Mouse (Mus musculus) splenic B cell, adult 2 months (primary cell): Measurements from ENCODE around the gene Hoxb2.

Experiments
- DNase-seq: peaks from one replicate; pipeline ENCODE4 v3.0.0-alpha.2; 2011; ENCODE audit warnings: low read depth, low spot score
- H3K27me3 ChIP-seq: 2 replicates; pipeline ENCODE4 v1.6.1; 2012; ENCODE audit warnings: mild to moderate bottlenecking, low read length, moderate library complexity, mixed read lengths; ENCODE audit not compliant: control insufficient read depth, poor library complexity, insufficient read depth, severe bottlenecking
- H3K36me3 ChIP-seq: 2 replicates; pipeline ENCODE4 v1.6.1; 2012; ENCODE audit warnings: mild to moderate bottlenecking, low read length, moderate library complexity, mixed read lengths; ENCODE audit not compliant: control insufficient read depth, poor library complexity, insufficient read depth, severe bottlenecking

The Hoxb2 gene

GRCm38 (mm10) chr11:96322738-96323137 is 27.6 kb upstream of the Hoxb2 start:
- no peak for DNase-seq
- Histone ChIP-seq H3K36me3 (no peaks in the 10 kb centered on the region), H3K27me3 (no peaks in the 10 kb centered on the region; the same call in 1 of the 2 replicates)

- Histone ChIP-seq H3K36me3 (no peaks in the 10 kb centered on the region), H3K27me3 (no peaks in the 10 kb centered on the region; the same call in 1 of the 2 replicates)
- DNase-seq, result no peak
These were observed 27.2 kb upstream of the Hoxb2 start, which contains the start of gene Hoxb3 for GRCm38 (mm10) chr11:96323154-96323553. Gene Hoxb3, plus strand, starts transcription at chr11:96323326.

GRCm38 (mm10) chr11:96324125-96324524 is 26.2 kb upstream of the Hoxb2 start:
- no peak for DNase-seq
- no peaks in the 10 kb centered on the region for H3K36me3 ChIP-seq

DNA sequence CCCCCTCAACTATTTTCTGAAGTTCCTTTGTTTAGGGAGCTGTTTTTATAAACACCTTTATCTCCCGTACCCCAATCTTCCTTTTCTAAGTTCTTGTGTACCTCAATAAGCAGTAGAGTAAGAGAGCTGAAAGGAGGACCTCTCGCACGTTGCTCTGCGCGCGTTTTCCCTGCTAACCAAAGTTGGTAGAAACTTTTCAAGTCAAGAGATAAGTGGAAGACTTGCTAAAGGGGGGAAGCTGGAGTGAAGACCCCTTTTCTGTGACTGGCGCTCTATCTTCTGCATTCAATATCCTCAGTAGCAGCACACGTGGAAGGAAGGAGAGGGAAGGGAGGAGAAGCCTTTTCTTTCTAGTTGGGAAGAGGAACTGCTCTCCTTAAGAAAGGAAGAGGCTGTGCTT is 25.4 kb upstream of the Hoxb2 start:
- H3K36me3 ChIP-seq, result no peaks in the 10 kb centered on the region
- no peak for DNase-seq

More at GRCm38 (mm10) chr11:96324125-96324524, 26.2 kb upstream of the Hoxb2 start:
- H3K27me3 ChIP-seq, result no peaks in the 10 kb centered on the region; the same call in 1 of the 2 replicates

GRCm38 (mm10) chr11:96325747-96326212 is 24.5 kb upstream of the Hoxb2 start:
- H3K27me3 ChIP-seq, result no peaks in the 10 kb centered on the region; the same call in 1 of the 2 replicates
- no peak for DNase-seq
- H3K36me3 ChIP-seq, result no peaks in the 10 kb centered on the region

More for the DNA sequence above, 25.4 kb upstream of the Hoxb2 start:
- H3K27me3 ChIP-seq, result no peaks in the 10 kb centered on the region; the same call in 1 of the 2 replicates

DNA sequence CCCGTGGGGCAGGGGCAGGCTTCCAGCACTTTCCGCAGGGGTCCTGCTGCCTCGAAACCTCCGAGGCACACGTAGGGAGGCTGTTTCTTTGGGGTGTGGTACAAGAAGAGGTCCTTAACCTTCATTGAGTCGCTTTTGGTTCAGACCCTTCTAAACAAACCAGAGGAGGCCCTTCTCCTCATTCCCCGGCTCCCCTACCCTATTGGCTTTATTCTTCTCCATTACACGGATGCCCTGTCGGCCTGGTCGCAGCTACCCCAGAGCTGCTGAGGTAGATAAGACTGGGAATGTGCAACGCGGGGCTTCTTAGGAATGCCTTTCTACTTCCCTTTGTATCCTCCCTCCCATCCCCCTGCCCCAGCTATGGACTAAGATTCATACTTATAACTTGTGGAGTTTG is 23.6 kb upstream of the Hoxb2 start:
- no peaks in the 10 kb centered on the region; the same call in 1 of the 2 replicates for H3K27me3 ChIP-seq
- no peak for DNase-seq

GRCm38 (mm10) chr11:96327122-96327521 is 23.2 kb upstream of the Hoxb2 start:
- no peaks in the 10 kb centered on the region for H3K36me3 ChIP-seq
- DNase-seq, result no peak

More for the DNA sequence above, 23.6 kb upstream of the Hoxb2 start:
- H3K36me3 ChIP-seq, result no peaks in the 10 kb centered on the region

GRCm38 (mm10) chr11:96327750-96328149 is 22.6 kb upstream of the Hoxb2 start:
- Histone ChIP-seq H3K36me3 (no peaks in the 10 kb centered on the region), H3K27me3 (no peaks in the 10 kb centered on the region)
- no peak for DNase-seq

More at GRCm38 (mm10) chr11:96327122-96327521, 23.2 kb upstream of the Hoxb2 start:
- no peaks in the 10 kb centered on the region; the same call in 1 of the 2 replicates for H3K27me3 ChIP-seq

DNA sequence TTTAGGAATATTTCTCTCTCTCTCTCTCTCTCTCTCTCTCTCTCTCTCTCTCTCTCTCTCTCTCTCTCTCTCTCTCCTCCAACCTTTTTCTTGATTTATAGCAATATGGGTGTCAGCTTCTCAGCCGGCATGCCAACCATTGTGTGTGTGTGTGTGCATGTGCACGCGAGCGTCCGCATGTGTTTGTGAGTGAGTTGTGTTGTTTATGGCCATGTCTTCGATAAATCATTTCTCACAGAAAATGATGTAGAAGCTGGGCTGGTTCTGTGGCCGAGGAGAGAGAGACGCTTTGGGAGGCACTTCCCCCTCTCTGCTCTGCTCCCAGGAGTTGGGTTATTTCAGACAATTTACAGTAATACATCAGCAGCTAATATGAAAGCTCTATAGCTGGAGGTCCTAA is 21.7 kb upstream of the Hoxb2 start:
- Histone ChIP-seq H3K36me3 (no peaks in the 10 kb centered on the region), H3K27me3 (no peaks in the 10 kb centered on the region)
- DNase-seq, result no peak

DNA sequence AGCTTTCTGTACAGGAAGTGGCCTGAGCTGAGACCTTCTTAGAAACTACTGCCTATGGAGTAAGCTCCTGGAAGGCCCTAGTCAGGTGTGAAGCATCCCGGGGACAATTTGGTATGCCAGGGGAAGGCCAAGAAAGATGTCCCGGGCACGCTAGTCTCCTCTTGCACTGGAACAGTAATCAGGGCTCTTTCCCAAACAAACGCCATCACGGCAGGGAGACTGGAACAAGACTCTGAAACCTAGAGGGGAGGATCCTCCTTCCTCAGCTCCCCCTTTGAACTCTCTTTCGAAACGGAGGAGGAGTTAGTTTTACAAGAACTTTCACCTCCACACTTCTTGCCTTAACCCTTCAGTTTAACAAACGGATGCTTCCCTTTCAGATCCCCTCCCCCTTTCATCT is 18.2 kb upstream of the Hoxb2 start:
- DNase-seq, result no peak

DNA sequence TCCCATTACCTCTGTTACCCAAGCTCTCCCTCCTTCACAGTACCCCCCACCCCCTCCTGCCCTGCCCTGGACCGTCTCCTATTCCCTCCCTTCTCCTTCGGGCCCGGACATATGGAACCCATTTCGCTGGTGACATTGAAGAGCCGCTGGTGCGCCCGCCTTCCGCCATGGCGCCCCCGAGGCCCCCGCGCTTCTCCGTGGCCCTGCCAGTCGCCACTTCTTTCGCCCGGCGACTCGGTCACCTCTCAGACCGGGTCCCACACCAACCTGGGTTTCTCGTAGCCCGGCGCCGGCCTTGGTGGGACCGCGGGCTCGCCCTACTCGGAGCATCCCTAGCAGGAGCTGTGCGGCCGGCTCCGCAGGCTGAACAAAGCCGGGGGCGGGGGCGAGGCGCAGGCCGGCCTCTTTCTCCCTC is 17.7 kb upstream of the Hoxb2 start:
- Histone ChIP-seq H3K36me3 (no peaks in the 10 kb centered on the region), H3K27me3 (no peaks in the 10 kb centered on the region)
- no peak for DNase-seq

More for the DNA sequence above, 18.2 kb upstream of the Hoxb2 start:
- Histone ChIP-seq H3K36me3 (no peaks in the 10 kb centered on the region), H3K27me3 (no peaks in the 10 kb centered on the region)

DNA sequence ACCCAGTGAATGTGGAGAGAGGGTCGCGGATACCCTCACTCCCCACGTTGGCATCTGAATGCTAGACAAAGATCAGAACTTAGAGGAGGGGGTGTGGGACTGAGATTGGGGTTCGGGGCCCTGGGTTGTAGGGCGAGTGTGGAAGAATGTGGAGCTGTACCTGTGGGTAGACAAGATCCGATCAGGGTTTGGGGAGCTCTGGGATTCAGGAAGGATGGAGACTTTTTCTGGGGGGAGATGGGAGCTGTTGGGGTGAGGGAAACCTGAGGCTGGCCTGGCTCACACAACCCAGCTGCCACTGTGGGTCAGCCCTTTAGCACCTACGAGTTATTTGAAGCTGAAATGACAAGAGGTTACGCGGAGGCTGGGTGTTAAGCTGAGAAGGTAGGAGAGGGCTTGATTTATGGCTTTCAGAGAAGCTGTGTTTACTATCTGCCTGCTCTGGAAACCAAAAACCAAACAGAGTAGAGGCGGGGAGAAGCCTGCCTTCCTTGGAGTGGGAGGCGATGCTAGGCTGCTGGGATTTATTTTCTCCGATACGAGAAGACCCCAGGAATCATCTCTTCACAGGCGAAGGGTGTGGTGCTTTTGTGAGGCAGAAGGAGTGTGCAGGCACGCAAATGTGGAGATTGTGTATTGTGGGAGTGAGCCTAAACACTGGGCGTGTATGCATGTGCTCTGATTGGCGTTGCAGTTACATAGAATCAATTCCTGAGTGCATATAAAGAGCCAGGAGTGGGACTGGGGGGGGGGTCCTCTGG is 16.9 kb upstream of the Hoxb2 start:
- no peaks in the 10 kb centered on the region for H3K27me3 ChIP-seq
- H3K36me3 ChIP-seq, result no peaks in the 10 kb centered on the region
- no peak for DNase-seq

DNA sequence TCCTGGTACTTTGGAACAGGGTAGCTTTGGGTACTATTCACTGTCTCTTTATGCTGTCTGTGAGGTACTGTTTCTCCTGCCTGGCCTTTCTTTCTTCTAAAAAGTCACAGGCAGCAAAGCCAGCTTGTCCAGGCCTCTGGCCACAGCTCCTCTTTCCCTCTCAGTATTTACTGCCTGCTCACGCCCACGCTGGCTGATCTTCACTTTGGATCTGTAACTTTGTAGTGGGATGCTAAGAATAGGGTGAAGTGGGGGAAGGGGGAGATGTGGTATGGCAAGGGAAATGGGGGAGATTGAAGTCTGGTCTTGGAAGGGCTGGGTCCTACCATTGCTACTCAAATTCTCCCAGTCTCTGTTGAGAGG is 16.3 kb upstream of the Hoxb2 start:
- no peak for DNase-seq
- H3K36me3 ChIP-seq, result no peaks in the 10 kb centered on the region
- H3K27me3 ChIP-seq, result no peaks in the 10 kb centered on the region

DNA sequence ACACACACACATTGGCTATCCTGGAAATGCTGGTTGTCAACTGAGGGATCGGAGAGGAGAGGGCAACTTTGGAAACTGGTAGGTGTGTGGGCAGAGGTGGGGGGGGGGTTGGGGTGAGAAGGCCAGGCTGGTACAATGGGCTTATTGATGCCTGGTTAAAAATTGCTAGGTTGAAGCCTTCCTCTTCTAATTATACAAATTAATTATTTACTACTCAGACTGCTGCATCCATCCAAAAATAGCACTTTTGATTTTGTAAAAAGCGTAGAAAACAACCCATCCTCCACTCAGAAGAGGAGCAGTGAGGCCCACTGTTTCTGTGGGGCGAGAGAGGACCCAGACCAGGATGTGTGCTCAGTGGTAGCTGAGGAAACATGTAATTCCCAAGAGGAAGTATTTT is 15.3 kb upstream of the Hoxb2 start:
- Histone ChIP-seq H3K36me3 (no peaks in the 10 kb centered on the region), H3K27me3 (no peaks in the 10 kb centered on the region)
- no peak for DNase-seq

GRCm38 (mm10) chr11:96336597-96336996 is 13.7 kb upstream of the Hoxb2 start:
- no peaks in the 10 kb centered on the region for H3K36me3 ChIP-seq
- DNase-seq, result no peak
- no peaks in the 10 kb centered on the region; the same call in 1 of the 2 replicates for H3K27me3 ChIP-seq
